ENCODE assay signal across 14 mouse cellular contexts in the genomic region with DNA sequence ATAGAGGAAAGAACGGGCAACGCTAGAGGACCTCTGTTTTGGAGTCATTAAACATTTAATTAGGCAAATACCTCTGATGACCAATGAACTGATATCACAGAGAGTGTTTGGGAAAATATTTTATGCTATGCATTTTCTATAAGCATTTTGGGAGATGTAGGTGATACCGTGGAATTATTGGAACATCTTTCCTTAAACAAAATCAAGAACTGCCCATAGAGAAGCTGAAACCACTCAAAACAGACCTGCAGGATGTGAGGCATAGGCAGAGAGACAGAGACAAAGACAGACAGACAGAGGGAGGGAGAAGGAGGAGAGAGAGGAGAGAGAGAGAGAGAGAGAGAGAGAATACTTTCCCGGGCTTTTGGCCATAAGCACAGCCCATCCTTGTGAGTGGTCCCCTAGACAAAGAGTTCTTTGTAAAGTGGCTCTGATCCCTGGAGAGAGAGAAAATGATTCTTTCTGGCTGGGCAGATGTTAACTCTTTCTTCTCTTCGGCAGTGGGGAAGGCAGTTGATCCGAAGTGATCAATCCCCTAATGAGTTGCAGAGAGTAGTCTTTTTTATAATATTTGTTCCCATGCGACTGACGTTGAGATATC. TPM values are rescaled to one million over a fixed set of nuclear protein-coding genes. Genes with fewer than 3 reads are reported as not detected.
DNase-seq lines count a peak whose midpoint lies in the region; ATAC-seq and TF ChIP-seq lines count a peak whose summit lies in the region.
"Had no signal": no experiment of that assay in that cellular context is flagged by ENCODE, and none has a peak within 500 bp of the region (broad histone marks: within the 10 kb centered on the region; RNA-seq: fewer than 3 reads in every experiment).

No protein-coding gene starts in this region.

- no peaks in the 10 kb centered on the region for H3K36me3 ChIP-seq in midbrain, embryonic 12.5 days
- no peaks in the 10 kb centered on the region for H3K36me3 ChIP-seq in midbrain, embryonic 16.5 days (ENCODE audit: control insufficient read depth, insufficient read depth, low read length)
- no peaks in the 10 kb centered on the region for H3K36me3 ChIP-seq in embryonic facial prominence, embryonic 11.5 days (replicated peaks; ENCODE audit: control insufficient read depth, insufficient read depth, low read depth, low read length)
- no peaks in the 10 kb centered on the region for H3K36me3 ChIP-seq in hindbrain, postnatal 0 days (ENCODE audit: insufficient read depth, low read length)
- H3K36me3 ChIP-seq in kidney, embryonic 15.5 days: no peaks in the 10 kb centered on the region
- H3K36me3 ChIP-seq: embryonic facial prominence, embryonic 12.5 days; heart, embryonic 15.5 days had no signal

- H3K9me3 ChIP-seq in midbrain, embryonic 12.5 days: no peaks in the 10 kb centered on the region
- no peaks in the 10 kb centered on the region for H3K9me3 ChIP-seq in midbrain, embryonic 16.5 days (replicated peaks; ENCODE audit: control insufficient read depth, low read length, poor library complexity, severe bottlenecking)
- no peaks in the 10 kb centered on the region for H3K9me3 ChIP-seq in embryonic facial prominence, embryonic 11.5 days (replicated peaks; ENCODE audit: control insufficient read depth, low read length)
- no peaks in the 10 kb centered on the region for H3K9me3 ChIP-seq in hindbrain, postnatal 0 days (ENCODE audit: low read length)
- H3K9me3 ChIP-seq in kidney, embryonic 15.5 days (replicated peaks): no peaks in the 10 kb centered on the region
- H3K9me3 ChIP-seq: embryonic facial prominence, embryonic 12.5 days; heart, embryonic 15.5 days had no signal

- DNase-seq in embryonic facial prominence, embryonic 11.5 days (ENCODE audit: low spot score): peak; percentile 64
- peak; percentile 69 for DNase-seq in hindbrain, postnatal 0 days (ENCODE audit: low spot score)
- no peak for DNase-seq in adrenal gland, adult 8-10 months
- no peak for DNase-seq in gastrocnemius, adult 18-20 months (ENCODE audit: low spot score)
- DNase-seq: right cerebral cortex, postnatal 14 days; thymus, adult 2 months had no signal

- H3K4me2 ChIP-seq in midbrain, embryonic 12.5 days (replicated peaks): no peak overlapping the region
- H3K4me2 ChIP-seq in midbrain, embryonic 16.5 days (ENCODE audit: low read length): no peak overlapping the region
- H3K4me2 ChIP-seq in embryonic facial prominence, embryonic 11.5 days (ENCODE audit: low read depth, low read length): no peak overlapping the region
- no peak overlapping the region for H3K4me2 ChIP-seq in hindbrain, postnatal 0 days (ENCODE audit: low read depth, low read length)
- no peak overlapping the region for H3K4me2 ChIP-seq in kidney, embryonic 15.5 days
- H3K4me2 ChIP-seq: embryonic facial prominence, embryonic 12.5 days; heart, embryonic 15.5 days had no signal

- H3K4me1 ChIP-seq in midbrain, embryonic 12.5 days: peaks cover 10% of the 10 kb centered on the region
- H3K4me1 ChIP-seq in midbrain, embryonic 16.5 days (ENCODE audit: control insufficient read depth, insufficient read depth, low read length): 0 out of 2 replicates have a peak, but pooled peaks cover 2% of the 10 kb centered on the region
- H3K4me1 ChIP-seq in embryonic facial prominence, embryonic 11.5 days (ENCODE audit: control insufficient read depth, insufficient read depth, low read length): no peaks in the 10 kb centered on the region
- no peaks in the 10 kb centered on the region for H3K4me1 ChIP-seq in hindbrain, postnatal 0 days (ENCODE audit: insufficient read depth, low read length)
- H3K4me1 ChIP-seq in kidney, embryonic 15.5 days: no peaks in the 10 kb centered on the region
- H3K4me1 ChIP-seq: heart, embryonic 15.5 days had no signal

- 40% methylated on average over 8 of the region's 8 CpGs for WGBS in midbrain, embryonic 12.5 days
- WGBS in midbrain, embryonic 16.5 days: 38% methylated on average over 8 of the region's 8 CpGs
- WGBS in embryonic facial prominence, embryonic 11.5 days: 27% methylated on average over 8 of the region's 8 CpGs
- 33% methylated on average over 8 of the region's 8 CpGs for WGBS in hindbrain, postnatal 0 days
- WGBS in kidney, embryonic 15.5 days: 71% methylated on average over 8 of the region's 8 CpGs

- TF ChIP-seq CTCF in hindbrain, postnatal 0 days (IDR thresholded peaks at IDR 0.05; ENCODE audit: low read depth): no peak

- ATAC-seq in midbrain, embryonic 12.5 days (ENCODE audit: low FRiP score, low read depth): peak; percentile 58; the same call in 1 of the 2 replicates
- ATAC-seq in midbrain, embryonic 16.5 days: no peak
- ATAC-seq in embryonic facial prominence, embryonic 11.5 days (replicated peaks; ENCODE audit: insufficient number of reproducible peaks, low FRiP score, low TSS enrichment, low read depth): no peak; the same call in 1 of the 2 replicates
- peak; percentile 81; the same call in 1 of the 2 replicates for ATAC-seq in hindbrain, postnatal 0 days
- ATAC-seq in kidney, embryonic 15.5 days (replicated peaks; ENCODE audit: low FRiP score): no peak
- ATAC-seq: CD4-positive, CD25-positive, alpha-beta regulatory T cell, adult 4 months had no signal

- no peak overlapping the region for H3K4me3 ChIP-seq in midbrain, embryonic 12.5 days
- H3K4me3 ChIP-seq in midbrain, embryonic 16.5 days (ENCODE audit: low read depth, low read length): no peak overlapping the region
- H3K4me3 ChIP-seq in embryonic facial prominence, embryonic 11.5 days (ENCODE audit: low read depth, low read length): no peak overlapping the region
- H3K4me3 ChIP-seq in hindbrain, postnatal 0 days (ENCODE audit: low read length): no peak overlapping the region
- no peak overlapping the region for H3K4me3 ChIP-seq in kidney, embryonic 15.5 days (replicated peaks)
- H3K4me3 ChIP-seq: embryonic facial prominence, embryonic 12.5 days; heart, embryonic 15.5 days had no signal

- H3K27me3 ChIP-seq in midbrain, embryonic 12.5 days: no peaks in the 10 kb centered on the region
- no peaks in the 10 kb centered on the region for H3K27me3 ChIP-seq in midbrain, embryonic 16.5 days (ENCODE audit: control insufficient read depth, insufficient read depth, low read depth, low read length)
- no peaks in the 10 kb centered on the region for H3K27me3 ChIP-seq in embryonic facial prominence, embryonic 11.5 days (ENCODE audit: control insufficient read depth, insufficient read depth, low read length)
- no peaks in the 10 kb centered on the region for H3K27me3 ChIP-seq in hindbrain, postnatal 0 days (ENCODE audit: insufficient read depth, low read length)
- no peaks in the 10 kb centered on the region for H3K27me3 ChIP-seq in kidney, embryonic 15.5 days
- H3K27me3 ChIP-seq: embryonic facial prominence, embryonic 12.5 days; heart, embryonic 15.5 days had no signal

- no peak overlapping the region for H3K9ac ChIP-seq in midbrain, embryonic 12.5 days (replicated peaks)
- no peak overlapping the region for H3K9ac ChIP-seq in midbrain, embryonic 16.5 days (ENCODE audit: low read depth, low read length)
- H3K9ac ChIP-seq in embryonic facial prominence, embryonic 11.5 days (replicated peaks; ENCODE audit: low read length): no peak overlapping the region
- H3K9ac ChIP-seq in hindbrain, postnatal 0 days (replicated peaks; ENCODE audit: low read length): no peak overlapping the region
- no peak overlapping the region for H3K9ac ChIP-seq in kidney, embryonic 15.5 days
- H3K9ac ChIP-seq: embryonic facial prominence, embryonic 12.5 days; heart, embryonic 15.5 days had no signal

- no peak overlapping the region for H3K27ac ChIP-seq in midbrain, embryonic 12.5 days (replicated peaks)
- no peak overlapping the region for H3K27ac ChIP-seq in midbrain, embryonic 16.5 days (ENCODE audit: low read length)
- H3K27ac ChIP-seq in embryonic facial prominence, embryonic 11.5 days (replicated peaks; ENCODE audit: low read depth, low read length): no peak overlapping the region
- peak overlapping the region; percentile 17; the same call in 1 of the 2 replicates for H3K27ac ChIP-seq in hindbrain, postnatal 0 days
- no peak overlapping the region for H3K27ac ChIP-seq in kidney, embryonic 15.5 days
- H3K27ac ChIP-seq: embryonic facial prominence, embryonic 12.5 days; heart, embryonic 15.5 days had no signal

RNA-seq across cellular contexts. Expression of a gene that starts 43.2 kb away (rescaled TPM):
- 1.1 and 1.2 TPM in 2 replicates for polyA plus RNA-seq in midbrain, embryonic 12.5 days (2016; fragmentation: Nextera tagmentation; extraction: Ambion mirVana)
- polyA plus RNA-seq in midbrain, embryonic 16.5 days (2015; fragmentation: Nextera tagmentation; extraction: Ambion mirVana): 1.4 and 1.6 TPM in 2 replicates
- 2.1 and 2.4 TPM in 2 replicates for polyA plus RNA-seq in embryonic facial prominence, embryonic 11.5 days (2014; fragmentation: Nextera tagmentation; extraction: Ambion mirVana)
- 3.5 and 4.6 TPM in 2 replicates for total RNA-seq in hindbrain, postnatal 0 days (2014; rRNA removed)
- polyA plus RNA-seq in hindbrain, postnatal 0 days (2015; fragmentation: Nextera tagmentation; extraction: Ambion mirVana): 0.34 and 0.44 TPM in 2 replicates
- total RNA-seq in adrenal gland, adult 8-10 months (2022): 10 to 100 TPM in 3 of 4 experiments, 1 to 10 TPM in 1; 6.3 to 39.4 (median 22.9) TPM
- 2.1 and 2.5 TPM in 2 replicates for polyA plus RNA-seq in kidney, embryonic 15.5 days (2015; fragmentation: Nextera tagmentation; extraction: Ambion mirVana)
- total RNA-seq in gastrocnemius, adult 18-20 months (2021): 10 to 100 TPM; 22.1 to 60.6 TPM
- total RNA-seq: megakaryocyte-erythroid progenitor cell, adult 5-6 weeks had no signal
- polyA plus RNA-seq: CD4-positive, CD25-positive, alpha-beta regulatory T cell, adult 4 months had no signal

RNA-seq across cellular contexts. Expression of a gene that starts 54.9 kb away (rescaled TPM):
- polyA plus RNA-seq in midbrain, embryonic 12.5 days (2016; fragmentation: Nextera tagmentation; extraction: Ambion mirVana): 0.20 and 0.24 TPM in 2 replicates
- polyA plus RNA-seq in midbrain, embryonic 16.5 days (2015; fragmentation: Nextera tagmentation; extraction: Ambion mirVana): 1.4 and 1.8 TPM in 2 replicates
- 0.25 and 0.42 TPM in 2 replicates for polyA plus RNA-seq in embryonic facial prominence, embryonic 11.5 days (2014; fragmentation: Nextera tagmentation; extraction: Ambion mirVana)
- total RNA-seq in hindbrain, postnatal 0 days (2014; rRNA removed): 9.4 and 11.1 TPM in 2 replicates
- polyA plus RNA-seq in hindbrain, postnatal 0 days (2015; fragmentation: Nextera tagmentation; extraction: Ambion mirVana): 5.2 and 5.8 TPM in 2 replicates
- under 1 TPM in 1 of 4 experiments, not detected in 3; 0.11 TPM for total RNA-seq in adrenal gland, adult 8-10 months (2022)
- 8.7 and 9.5 TPM in 2 replicates for polyA plus RNA-seq in kidney, embryonic 15.5 days (2015; fragmentation: Nextera tagmentation; extraction: Ambion mirVana)
- under 1 TPM in 1 of 2 experiments, not detected in 1; 0.46 TPM for total RNA-seq in gastrocnemius, adult 18-20 months (2021)
- total RNA-seq: megakaryocyte-erythroid progenitor cell, adult 5-6 weeks had no signal
- polyA plus RNA-seq: heart, embryonic 15.5 days; lung, embryonic 16.5 days had no signal

Comparison
In these comparisons a context has a peak if more than half of its experiments do, and no peak if none do; other contexts are left out.
1. ATAC-seq: peak in midbrain, embryonic 12.5 days (single experiment) and hindbrain, postnatal 0 days (single experiment); none in midbrain, embryonic 16.5 days (single experiment), embryonic facial prominence, embryonic 11.5 days (single experiment) and kidney, embryonic 15.5 days (single experiment).
2. DNase-seq: peak in embryonic facial prominence, embryonic 11.5 days (single experiment) and hindbrain, postnatal 0 days (single experiment); none in adrenal gland, adult 8-10 months (single experiment) and gastrocnemius, adult 18-20 months (single experiment).